Mouse (Mus musculus): ENCODE results near the gene Plekhg3. TPM values are rescaled to one million over a fixed set of nuclear protein-coding genes. Genes with fewer than 3 reads are reported as not detected.
A peak's percentile ranks its signal among the peaks of the same experiment; 100 is the strongest.

Plekhg3 gene
- total RNA-seq, 2 experiments from 2014 or later: 23.2 to 27.5 TPM

GRCm38 (mm10) chr12:76577858-76578257 is 47.2 kb downstream of the Plekhg3 start:
- no peak for DNase-seq (ENCODE audit: extremely low spot score in 1 of 2, low spot score in 1 of 2)

- DNase-seq (ENCODE audit: extremely low spot score in 1 of 2, low spot score in 1 of 2): no peak
These were observed 47.8 kb downstream of the Plekhg3 start for GRCm38 (mm10) chr12:76578465-76578864.

GRCm38 (mm10) chr12:76579806-76580205 is 49.1 kb downstream of the Plekhg3 start:
- DNase-seq (ENCODE audit: extremely low spot score in 1 of 2, low spot score in 1 of 2): no peak

GRCm38 (mm10) chr12:76582139-76582538 is 51.4 kb downstream of the Plekhg3 start:
- DNase-seq (ENCODE audit: extremely low spot score in 1 of 2, low spot score in 1 of 2): no peak

GRCm38 (mm10) chr12:76582841-76583240 is 52.1 kb downstream of the Plekhg3 start:
- peak in 1 of 2 experiments; percentile 33 for DNase-seq (ENCODE audit: extremely low spot score in 1 of 2, low spot score in 1 of 2)

GRCm38 (mm10) chr12:76583454-76583853 is 52.8 kb downstream of the Plekhg3 start:
- no peak for DNase-seq (ENCODE audit: extremely low spot score in 1 of 2, low spot score in 1 of 2)

- no peak for DNase-seq (ENCODE audit: extremely low spot score in 1 of 2, low spot score in 1 of 2)
These were observed 54.3 kb downstream of the Plekhg3 start for GRCm38 (mm10) chr12:76585028-76585427.

- no peak for DNase-seq (ENCODE audit: extremely low spot score in 1 of 2, low spot score in 1 of 2)
These were observed 56.7 kb downstream of the Plekhg3 start for GRCm38 (mm10) chr12:76587357-76587756.

GRCm38 (mm10) chr12:76589531-76589930 is 58.8 kb downstream of the Plekhg3 start:
- no peak for DNase-seq (ENCODE audit: extremely low spot score in 1 of 2, low spot score in 1 of 2)

GRCm38 (mm10) chr12:76591037-76591436 is 60.3 kb downstream of the Plekhg3 start:
- no peak for DNase-seq (ENCODE audit: extremely low spot score in 1 of 2, low spot score in 1 of 2)

GRCm38 (mm10) chr12:76592213-76592612 is 61.5 kb downstream of the Plekhg3 start:
- peak in 1 of 2 experiments; percentile 74 for DNase-seq (ENCODE audit: extremely low spot score in 1 of 2, low spot score in 1 of 2)

- DNase-seq (ENCODE audit: extremely low spot score in 1 of 2, low spot score in 1 of 2): no peak
These were observed 62.6 kb downstream of the Plekhg3 start for GRCm38 (mm10) chr12:76593254-76593653.

- peak; percentile 48 to 55 for DNase-seq (ENCODE audit: extremely low spot score in 1 of 2, low spot score in 1 of 2)
These were observed 63.2 kb downstream of the Plekhg3 start for GRCm38 (mm10) chr12:76593839-76594322.

- no peak for DNase-seq (ENCODE audit: extremely low spot score in 1 of 2, low spot score in 1 of 2)
These were observed 63.9 kb downstream of the Plekhg3 start for GRCm38 (mm10) chr12:76594556-76594955.

- DNase-seq (ENCODE audit: extremely low spot score in 1 of 2, low spot score in 1 of 2): no peak
These were observed 65.1 kb downstream of the Plekhg3 start for GRCm38 (mm10) chr12:76595830-76596229.

GRCm38 (mm10) chr12:76596292-76597023 is 65.8 kb downstream of the Plekhg3 start:
- DNase-seq (ENCODE audit: extremely low spot score in 1 of 2, low spot score in 1 of 2): peak; percentile 53 to 76

- DNase-seq (ENCODE audit: extremely low spot score in 1 of 2, low spot score in 1 of 2): no peak
These were observed 66.9 kb downstream of the Plekhg3 start for GRCm38 (mm10) chr12:76597577-76598100.

- no peak for DNase-seq (ENCODE audit: extremely low spot score in 1 of 2, low spot score in 1 of 2)
These were observed 67.7 kb downstream of the Plekhg3 start for GRCm38 (mm10) chr12:76598196-76598928.

GRCm38 (mm10) chr12:76603779-76604178 is 73.1 kb downstream of the Plekhg3 start:
- DNase-seq (ENCODE audit: extremely low spot score in 1 of 2, low spot score in 1 of 2): no peak

GRCm38 (mm10) chr12:76604546-76604945 is 73.9 kb downstream of the Plekhg3 start:
- no peak for DNase-seq (ENCODE audit: extremely low spot score in 1 of 2, low spot score in 1 of 2)

- no peak for DNase-seq (ENCODE audit: extremely low spot score in 1 of 2, low spot score in 1 of 2)
These were observed 75.1 kb downstream of the Plekhg3 start for GRCm38 (mm10) chr12:76605837-76606236.
